Mouse (Mus musculus) liver, embryonic 16.5 days (tissue): ENCODE data around the gene Gtf2h3. TPM values are rescaled to one million over a fixed set of nuclear protein-coding genes. Genes with fewer than 3 reads are reported as not detected.
A peak's percentile ranks its signal among the peaks of the same experiment; 100 is the strongest.

Experiments
- ATAC-seq: fragments of 200-750 bp; cut with Nextera tagmentation; 2 replicates; pipeline ENCODE4 v1.8.0; 2017; ENCODE audit warnings: low read depth, mild to moderate bottlenecking, moderate number of reproducible peaks, moderate library complexity
- H3K27ac ChIP-seq: fragments of 300-500 bp; sonication (generic); 2 replicates; pipeline ENCODE4 v1.5.1; 2014; ENCODE audit warnings: mild to moderate bottlenecking, low read length
- H3K27me3 ChIP-seq: fragments of 300-500 bp; sonication (generic); 2 replicates; pipeline ENCODE4 v1.6.1; 2014; ENCODE audit warnings: low read depth, low read length, mixed read lengths; ENCODE audit not compliant: control insufficient read depth, insufficient read depth
- H3K36me3 ChIP-seq: fragments of 300-500 bp; sonication (generic); 2 replicates; pipeline ENCODE4 v1.6.1; 2014; ENCODE audit warnings: mild to moderate bottlenecking; ENCODE audit not compliant: control insufficient read depth, insufficient read depth
- H3K4me1 ChIP-seq: fragments of 300-500 bp; sonication (generic); 2 replicates; pipeline ENCODE4 v1.6.1; 2014; ENCODE audit warnings: low read depth, low read length, mixed read lengths; ENCODE audit not compliant: control insufficient read depth
- H3K4me2 ChIP-seq: fragments of 300-500 bp; sonication (generic); 2 replicates; pipeline ENCODE4 v1.6.1; 2014; ENCODE audit warnings: low read depth, low read length, mixed read lengths
- H3K4me3 ChIP-seq: fragments of 300-500 bp; sonication (generic); 2 replicates; pipeline ENCODE4 v1.5.1; 2014; ENCODE audit warnings: low read depth, mild to moderate bottlenecking, low read length
- H3K9ac ChIP-seq: fragments of 300-500 bp; sonication (generic); 2 replicates; pipeline ENCODE4 v1.6.1; 2014; ENCODE audit warnings: low read depth, low read length
- H3K9me3 ChIP-seq: fragments of 300-500 bp; sonication (generic); replicated peaks from 2 replicates; pipeline ENCODE4 v1.6.1; 2016; ENCODE audit warnings: low read length; ENCODE audit not compliant: control insufficient read depth
- WGBS: fragments of 180-500 bp; shearing (Covaris S2); extraction: QIAGEN DNeasy Blood & Tissue Kit; methylation state at CpG from one replicate; pipeline ENCODE4 v1.1.7; 2014; ENCODE audit not compliant: insufficient replicate concordance; 5-methylcytosine and 5-hydroxymethylcytosine counted together
- polyA plus RNA-seq: library from polyadenylated mRNA; unstranded; fragments of >200 nt; fragmentation: Nextera tagmentation; extraction: Ambion mirVana; gene quantifications from 2 replicates; pipeline ENCODE4 v1.2.1, GENCODE M21; 2015

The Gtf2h3 gene
- polyA plus RNA-seq, result 17.7 and 17.8 TPM in 2 replicates

DNA sequence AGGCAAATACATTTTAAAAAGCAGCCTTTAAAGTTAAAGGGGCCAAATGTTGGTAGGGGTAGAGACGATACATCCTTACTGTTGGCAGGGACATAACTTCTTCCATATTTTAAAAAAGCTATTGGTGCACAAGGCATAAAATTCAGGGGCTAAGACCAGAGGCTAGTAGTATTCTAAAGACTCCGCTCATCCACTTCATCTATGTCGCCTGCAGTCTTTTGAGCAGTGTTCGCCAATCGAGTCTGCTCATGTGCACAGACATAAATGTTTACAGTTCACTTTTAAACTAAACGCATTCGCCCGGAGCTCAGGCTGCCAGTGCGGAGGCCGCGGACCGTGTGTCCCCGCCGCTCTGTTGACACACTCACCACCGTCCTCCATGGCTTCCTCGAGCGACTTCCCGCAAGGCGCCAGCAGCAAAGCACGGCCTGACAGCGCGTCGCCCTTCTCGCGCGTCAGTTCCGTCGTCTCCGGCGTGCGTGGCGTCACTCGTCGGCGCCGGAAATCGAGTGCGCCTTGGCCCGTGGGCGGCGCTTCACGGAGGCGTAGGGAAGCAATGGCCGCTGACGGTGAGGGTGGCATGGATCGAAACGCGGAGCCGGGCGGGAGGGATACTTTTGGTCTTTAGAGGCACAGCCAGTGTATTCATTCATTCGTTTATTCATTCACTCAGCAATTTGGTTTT lies at the start of gene Gtf2h3, which contains the start of gene Eif2b1:
Gene Gtf2h3, plus strand, starts transcription at position 508 of the 685 bp plus-strand sequence.
Gene Eif2b1, minus strand, starts transcription at position 499 of the 685 bp plus-strand sequence.
- peak within 1 kb of the TSS; percentile 70 for H3K9ac ChIP-seq
- peak within 1 kb of the TSS; percentile 43; the same call in 1 of the 2 replicates for H3K27ac ChIP-seq
- H3K4me1 ChIP-seq, result peaks cover 18% of the 10 kb centered on the region
- WGBS, result 1% methylated on average over 51 of the region's 51 CpGs
- H3K9me3 ChIP-seq, result no peaks in the 10 kb centered on the region
- peak within 1 kb of the TSS; percentile 78 for H3K4me3 ChIP-seq
- peak; percentile 93 for ATAC-seq
- peaks cover 18% of the 10 kb centered on the region for H3K36me3 ChIP-seq
- H3K4me2 ChIP-seq, result peak within 1 kb of the TSS; percentile 67
- no peaks in the 10 kb centered on the region for H3K27me3 ChIP-seq

DNA sequence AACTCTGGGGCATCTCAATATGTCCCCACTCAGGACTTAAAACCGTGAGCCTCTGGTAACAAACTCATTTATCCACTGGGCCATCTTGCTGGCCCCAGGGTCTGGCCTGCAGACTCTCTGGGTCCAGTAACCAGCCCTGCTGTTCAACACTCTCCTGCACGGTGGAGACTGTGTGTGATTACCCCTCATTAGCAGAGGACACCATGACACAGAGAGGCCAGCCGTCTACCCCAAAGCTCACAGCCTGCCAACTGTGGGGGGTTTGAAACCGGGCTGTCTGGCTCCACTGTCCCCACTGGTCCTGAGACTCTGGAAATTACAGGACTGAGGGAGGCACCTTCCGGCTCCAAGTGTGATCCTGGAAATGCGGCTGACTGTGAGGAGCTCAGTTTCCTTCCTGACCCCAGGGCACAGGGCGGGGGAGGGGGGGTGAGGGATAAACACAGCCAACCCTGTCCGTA lies 49.7 kb upstream of the Gtf2h3 start:
- no peak for ATAC-seq
- H3K27me3 ChIP-seq, result peaks cover 36% of the 10 kb centered on the region
- no peak overlapping the region for H3K27ac ChIP-seq
- H3K4me1 ChIP-seq, result peaks cover 9% of the 10 kb centered on the region
- H3K36me3 ChIP-seq, result no peaks in the 10 kb centered on the region
- H3K4me2 ChIP-seq, result no peak overlapping the region
- 34% methylated on average over 8 of the region's 8 CpGs for WGBS
- no peaks in the 10 kb centered on the region for H3K9me3 ChIP-seq
- H3K9ac ChIP-seq, result no peak overlapping the region
- H3K4me3 ChIP-seq, result no peak overlapping the region

GRCm38 (mm10) chr5:124529697-124530096 lies 49.2 kb upstream of the Gtf2h3 start:
- no peak overlapping the region for H3K9ac ChIP-seq
- H3K4me1 ChIP-seq, result peaks cover 10% of the 10 kb centered on the region
- 21% methylated on average over 8 of the region's 8 CpGs for WGBS
- H3K36me3 ChIP-seq, result no peaks in the 10 kb centered on the region
- peak overlapping the region; percentile 9; the same call in 1 of the 2 replicates for H3K4me2 ChIP-seq
- no peak overlapping the region; the same call in 1 of the 2 replicates for H3K4me3 ChIP-seq
- H3K27ac ChIP-seq, result no peak overlapping the region
- no peak for ATAC-seq
- H3K27me3 ChIP-seq, result peaks cover 36% of the 10 kb centered on the region
- no peaks in the 10 kb centered on the region for H3K9me3 ChIP-seq

GRCm38 (mm10) chr5:124530655-124531582 lies 48.0 kb upstream of the Gtf2h3 start, which contains the start of gene Rilpl1:
Rilpl1 (minus strand) TSS chr5:124531391.
- H3K9me3 ChIP-seq, result no peaks in the 10 kb centered on the region
- H3K4me3 ChIP-seq, result peak within 1 kb of the TSS; percentile 67
- H3K4me1 ChIP-seq, result peaks cover 13% of the 10 kb centered on the region
- H3K9ac ChIP-seq, result peak within 1 kb of the TSS; percentile 54
- peaks cover 36% of the 10 kb centered on the region for H3K27me3 ChIP-seq
- no peaks in the 10 kb centered on the region for H3K36me3 ChIP-seq
- peak; percentile 56 for ATAC-seq
- H3K27ac ChIP-seq, result peak within 1 kb of the TSS; percentile 37
- peak within 1 kb of the TSS; percentile 83 for H3K4me2 ChIP-seq
- WGBS, result 1% methylated on average over 95 of the region's 96 CpGs

- peak overlapping the region; percentile 67 for H3K4me3 ChIP-seq
- H3K36me3 ChIP-seq, result no peaks in the 10 kb centered on the region
- H3K4me1 ChIP-seq, result peaks cover 13% of the 10 kb centered on the region
- H3K9ac ChIP-seq, result peak overlapping the region; percentile 54
- H3K27ac ChIP-seq, result peak overlapping the region; percentile 37
- H3K9me3 ChIP-seq, result no peaks in the 10 kb centered on the region
- peaks cover 36% of the 10 kb centered on the region for H3K27me3 ChIP-seq
- 0 out of 2 replicates have a peak, but pooled peaks have one; percentile 12 for ATAC-seq
- 15% methylated on average over 14 of the region's 14 CpGs for WGBS
- peak overlapping the region; percentile 83 for H3K4me2 ChIP-seq
Measured at GRCm38 (mm10) chr5:124531583-124531930, 47.4 kb upstream of the Gtf2h3 start.

DNA sequence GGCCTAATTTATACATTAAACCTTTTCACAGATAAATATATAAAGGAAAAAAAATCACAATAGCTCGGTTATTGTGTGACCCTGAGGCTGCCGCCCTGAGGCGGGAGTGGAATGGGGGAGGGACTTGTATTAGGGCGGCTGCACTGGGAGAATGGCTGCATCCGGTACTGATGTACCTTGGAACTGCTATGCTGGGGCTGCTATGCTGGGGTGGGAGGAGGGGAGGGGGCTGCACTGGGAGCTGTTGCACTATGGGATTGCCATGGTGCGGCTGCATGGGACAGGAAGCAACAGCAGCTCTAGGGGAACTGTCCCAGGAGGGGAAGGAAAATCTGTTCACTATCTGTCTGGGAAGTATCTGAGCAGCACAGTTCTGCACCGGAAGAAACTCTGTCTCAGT lies 46.5 kb upstream of the Gtf2h3 start:
- no peak overlapping the region for H3K4me3 ChIP-seq
- H3K4me1 ChIP-seq, result peaks cover 16% of the 10 kb centered on the region
- no peaks in the 10 kb centered on the region for H3K9me3 ChIP-seq
- WGBS, result 14% methylated on average over 7 of the region's 7 CpGs
- H3K27me3 ChIP-seq, result peaks cover 36% of the 10 kb centered on the region
- no peak overlapping the region for H3K9ac ChIP-seq
- no peak overlapping the region for H3K27ac ChIP-seq
- ATAC-seq, result peak; percentile 41
- no peak overlapping the region for H3K4me2 ChIP-seq
- no peaks in the 10 kb centered on the region for H3K36me3 ChIP-seq

- peaks cover 26% of the 10 kb centered on the region for H3K27me3 ChIP-seq
- H3K4me1 ChIP-seq, result peaks cover 15% of the 10 kb centered on the region
- 36% methylated on average over 5 of the region's 5 CpGs for WGBS
- no peak for ATAC-seq
- no peaks in the 10 kb centered on the region for H3K9me3 ChIP-seq
- no peak overlapping the region for H3K9ac ChIP-seq
- H3K4me3 ChIP-seq, result no peak overlapping the region
- H3K27ac ChIP-seq, result no peak overlapping the region
- no peaks in the 10 kb centered on the region for H3K36me3 ChIP-seq
- no peak overlapping the region for H3K4me2 ChIP-seq
Measured at GRCm38 (mm10) chr5:124535016-124535415, 43.9 kb upstream of the Gtf2h3 start.

DNA sequence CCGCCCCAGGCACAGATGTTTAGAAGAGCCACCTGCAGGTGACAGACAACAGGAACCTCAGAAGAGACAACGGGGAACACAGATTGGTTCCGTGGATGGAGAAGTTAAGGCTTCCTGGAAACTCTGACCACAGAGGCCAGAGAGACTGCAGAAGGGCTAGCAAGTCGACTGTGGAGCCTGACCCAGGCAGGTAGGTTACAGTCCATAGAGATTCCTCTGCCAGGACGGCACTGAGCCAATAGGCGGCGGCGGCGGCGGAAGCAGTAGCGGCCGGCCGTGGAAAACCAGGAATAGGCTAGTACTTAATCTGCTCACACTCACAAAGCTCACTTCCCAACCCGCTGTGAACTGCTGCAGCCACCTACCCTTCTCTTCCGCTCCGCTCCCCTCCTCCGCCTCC lies 42.2 kb upstream of the Gtf2h3 start:
- H3K4me1 ChIP-seq, result peaks cover 14% of the 10 kb centered on the region
- H3K36me3 ChIP-seq, result no peaks in the 10 kb centered on the region
- 0 out of 2 replicates have a peak overlapping the region, but pooled peaks have one; percentile 22 for H3K9ac ChIP-seq
- no peaks in the 10 kb centered on the region for H3K9me3 ChIP-seq
- no peak for ATAC-seq
- H3K4me2 ChIP-seq, result peak overlapping the region; percentile 55
- peaks cover 8% of the 10 kb centered on the region for H3K27me3 ChIP-seq
- H3K4me3 ChIP-seq, result 0 out of 2 replicates have a peak overlapping the region, but pooled peaks have one; percentile 0
- WGBS, result 4% methylated on average over 17 of the region's 17 CpGs
- H3K27ac ChIP-seq, result no peak overlapping the region
